Mouse (Mus musculus): ENCODE measurements around the gene Zfp180.

DNA sequence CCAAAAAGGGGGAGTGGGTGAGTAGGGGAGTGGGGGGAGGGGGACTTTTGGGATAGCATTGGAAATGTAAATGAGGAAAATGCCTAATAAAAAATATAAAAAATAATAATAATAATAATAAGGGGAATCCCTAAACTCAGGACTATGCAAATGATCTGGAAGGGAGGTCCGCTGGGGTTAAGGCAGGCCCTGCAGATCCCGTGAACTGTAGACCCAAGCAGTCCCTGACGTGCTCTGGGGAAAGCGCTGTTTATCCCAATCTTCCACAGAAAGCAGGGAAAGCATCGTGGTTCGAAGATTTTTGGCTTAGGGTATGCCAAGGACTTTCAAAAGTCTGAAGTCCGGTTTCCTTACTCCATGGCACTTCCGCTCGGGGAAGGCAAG, 30.0 kb downstream of the Zfp180 start:
- no peak for TF ChIP-seq CTCF (conservative IDR thresholded peaks at IDR 0.05 in 1 of 2, IDR thresholded peaks at IDR 0.05 in 1 of 2; ENCODE audit: low read depth in 2 of 2, low read length in 2 of 2)
- TF ChIP-seq EP300 (IDR thresholded peaks at IDR 0.05; ENCODE audit: low read length) = no peak
- no peak for TF ChIP-seq BHLHE40 (IDR thresholded peaks at IDR 0.05; ENCODE audit: low read depth, low read length)
